8 mouse cellular contexts compared by ENCODE assay signal in genomic region chr11:35011521-35012476, GRCm38 (mm10).
DNase-seq lines count a peak whose midpoint lies in the region; ATAC-seq lines count a peak whose summit lies in the region.

No protein-coding gene starts in this region.

- H3K4me1 ChIP-seq in limb, embryonic 13.5 days = peaks cover 20% of the 10 kb centered on the region

- H3K27me3 ChIP-seq in limb, embryonic 13.5 days = 0 out of 2 replicates have a peak, but pooled peaks cover 5% of the 10 kb centered on the region

- H3K4me3 ChIP-seq in limb, embryonic 13.5 days = no peak overlapping the region

- no peak overlapping the region for H3K27ac ChIP-seq in limb, embryonic 13.5 days

- H3K9me3 ChIP-seq in limb, embryonic 13.5 days = no peaks in the 10 kb centered on the region

- WGBS in limb, embryonic 13.5 days = 44% methylated on average over 24 of the region's 24 CpGs

- H3K9ac ChIP-seq in limb, embryonic 13.5 days = no peak overlapping the region

- H3K4me2 ChIP-seq in limb, embryonic 13.5 days (replicated peaks) = peak overlapping the region; percentile 9; the same call in 1 of the 2 replicates

- DNase-seq in right cerebral cortex, adult 18-20 months = peak; percentile 59
- no peak for DNase-seq in right cerebral cortex, postnatal 14 days
- DNase-seq in frontal cortex, postnatal 14 days (ENCODE audit: low spot score in 2 of 2) = peak; percentile 10 to 14
- DNase-seq in telencephalon, adult 2 months (ENCODE audit: low read depth, low spot score) = peak; percentile 78
- no peak for DNase-seq in yolk sac, embryonic 10.5 days (ENCODE audit: low spot score)
- no peak for DNase-seq in urinary bladder, adult 2 months (ENCODE audit: low spot score)

- H3K36me3 ChIP-seq in limb, embryonic 13.5 days = no peaks in the 10 kb centered on the region

- no peak for ATAC-seq in limb, embryonic 13.5 days (ENCODE audit: low FRiP score, low read depth)
- ATAC-seq in activated CD4-positive, CD25-positive, alpha-beta regulatory T cell, adult 4 months = no peak

Comparison
In these comparisons a context has a peak if more than half of its experiments do, and no peak if none do; other contexts are left out.
1. DNase-seq: peak in right cerebral cortex, adult 18-20 months (single experiment), frontal cortex, postnatal 14 days (2 of 2) and telencephalon, adult 2 months (single experiment); none in right cerebral cortex, postnatal 14 days (single experiment), yolk sac, embryonic 10.5 days (single experiment) and urinary bladder, adult 2 months (single experiment).